Mouse (Mus musculus) telencephalon, adult 2 months (tissue): ENCODE measurements around the gene Ndufv3.
"Not testable (repeated sequence)": the region's sequence is repeated elsewhere in the genome, so short reads cannot be mapped to it uniquely, and the experiment has no call there.

Experiments
- DNase-seq: peaks from one replicate; pipeline ENCODE4 v3.0.0-alpha.2; 2011; ENCODE audit warnings: low read depth, low spot score

Ndufv3 gene

GRCm38 (mm10) chr17:31511792-31512495 is 8.0 kb upstream of the Ndufv3 start:
- peak; percentile 87 for DNase-seq

- no peak for DNase-seq
Observed at GRCm38 (mm10) chr17:31512593-31512992, 7.3 kb upstream of the Ndufv3 start.

GRCm38 (mm10) chr17:31514696-31515095 is 5.2 kb upstream of the Ndufv3 start:
- no peak for DNase-seq

GRCm38 (mm10) chr17:31519344-31519945 is 470 bp upstream of the Ndufv3 start:
- no peak for DNase-seq

GRCm38 (mm10) chr17:31520895-31521294 is 980 bp downstream of the Ndufv3 start:
- DNase-seq, result no peak

GRCm38 (mm10) chr17:31521948-31522347 is 2.0 kb downstream of the Ndufv3 start:
- DNase-seq, result no peak

- DNase-seq, result no peak
Observed at GRCm38 (mm10) chr17:31525114-31525513, 5.2 kb downstream of the Ndufv3 start.

GRCm38 (mm10) chr17:31525816-31526215 is 5.9 kb downstream of the Ndufv3 start:
- no peak for DNase-seq

- DNase-seq, result no peak
Observed at GRCm38 (mm10) chr17:31529314-31529713, 9.4 kb downstream of the Ndufv3 start.

- DNase-seq, result no peak
Observed at GRCm38 (mm10) chr17:31531441-31532158, 11.7 kb downstream of the Ndufv3 start.

- DNase-seq, result not testable (repeated sequence)
Observed at GRCm38 (mm10) chr17:31532331-31532730, 12.4 kb downstream of the Ndufv3 start.

- no peak for DNase-seq
Observed at GRCm38 (mm10) chr17:31535358-31535757, 15.4 kb downstream of the Ndufv3 start.

GRCm38 (mm10) chr17:31535871-31536629 is 16.1 kb downstream of the Ndufv3 start:
- DNase-seq, result peak; percentile 81

- DNase-seq, result no peak
Observed at GRCm38 (mm10) chr17:31540101-31540500, 20.2 kb downstream of the Ndufv3 start.

GRCm38 (mm10) chr17:31540809-31541459 is 21.0 kb downstream of the Ndufv3 start:
- DNase-seq, result no peak

GRCm38 (mm10) chr17:31541460-31541831 is 21.5 kb downstream of the Ndufv3 start:
- DNase-seq, result no peak

GRCm38 (mm10) chr17:31543574-31543973 is 23.7 kb downstream of the Ndufv3 start:
- no peak for DNase-seq

GRCm38 (mm10) chr17:31546444-31547196 is 26.7 kb downstream of the Ndufv3 start:
- DNase-seq, result no peak

- DNase-seq, result no peak
Observed at GRCm38 (mm10) chr17:31547974-31548373, 28.1 kb downstream of the Ndufv3 start.

- no peak for DNase-seq
Observed at GRCm38 (mm10) chr17:31549389-31549788, 29.5 kb downstream of the Ndufv3 start.

GRCm38 (mm10) chr17:31552601-31553000 is 32.7 kb downstream of the Ndufv3 start:
- DNase-seq, result not testable (repeated sequence)
